Mouse (Mus musculus) thymus, adult 2 months (tissue): ENCODE data around the gene Slc44a3.

Experiments used
- CTCF ChIP-seq: fragments of 200-500 bp; IDR thresholded peaks from 2 replicates; pipeline ENCODE4 v1.5.1; 2012; ENCODE audit warnings: mild to moderate bottlenecking, control low read depth, low read length, moderate library complexity, borderline replicate concordance; ENCODE audit not compliant: control insufficient read depth, poor library complexity, insufficient read depth; ENCODE audit errors: extremely low read depth
- POLR2A ChIP-seq: fragments of 200-500 bp; IDR thresholded peaks from 2 replicates; pipeline ENCODE4 v1.6.1; 2012; ENCODE audit warnings: mild to moderate bottlenecking, low read length, control low read depth, moderate library complexity; ENCODE audit not compliant: control insufficient read depth, poor library complexity, insufficient read depth; ENCODE audit errors: extremely low read depth

DNA sequence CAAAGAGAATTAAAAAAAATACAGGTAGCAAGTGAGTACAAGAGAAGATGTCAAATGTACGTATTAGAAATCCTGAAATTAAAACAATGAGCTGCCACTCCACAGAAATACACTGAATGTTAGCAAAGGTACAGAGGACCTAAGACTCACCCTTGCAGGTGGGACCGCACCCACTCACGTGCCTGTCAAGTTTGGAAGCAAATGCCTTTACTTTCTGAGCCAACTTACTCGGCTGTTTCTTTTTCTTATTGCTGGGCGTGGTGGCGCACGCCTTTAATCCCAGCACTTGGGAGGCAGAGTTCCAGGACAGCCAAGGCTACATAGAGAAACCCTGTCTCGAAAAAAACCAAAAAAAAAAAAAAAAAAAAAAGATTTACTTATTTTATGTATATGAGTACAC lies 109.8 kb downstream of the Slc44a3 start:
- TF ChIP-seq CTCF (no peak), POLR2A (no peak)
